Mouse (Mus musculus) stomach, postnatal 0 days (tissue): ENCODE results near the gene Phlda1.

Source experiments
- CTCF ChIP-seq: IDR thresholded peaks from 2 replicates; pipeline ENCODE4 v1.5.1; 2016; ENCODE audit warnings: antibody characterized with exemption, low read depth, mild to moderate bottlenecking, moderate library complexity
- EP300 ChIP-seq: optimal IDR thresholded peaks from 2 replicates; pipeline ENCODE3; 2016; ENCODE audit warnings: antibody characterized with exemption

DNA sequence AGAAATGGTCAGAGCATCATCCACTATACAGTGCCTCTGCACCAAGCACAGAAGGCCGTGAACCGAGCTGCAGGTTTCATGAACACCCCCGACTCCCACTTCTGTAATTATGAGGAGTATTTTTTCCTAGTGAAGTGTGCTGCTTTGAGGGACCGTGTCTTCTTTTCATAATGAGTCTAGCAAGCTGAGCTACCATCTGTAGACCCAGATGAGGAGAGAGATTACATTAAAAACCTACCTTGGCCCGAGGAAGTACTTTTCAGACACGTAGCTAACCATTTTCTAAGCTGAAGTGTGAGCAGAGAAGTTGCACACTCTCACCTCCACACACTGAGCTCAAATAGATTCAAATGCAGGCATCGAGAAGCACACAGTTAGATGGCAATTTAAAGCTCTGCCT is 37.0 kb downstream of the Phlda1 start:
- TF ChIP-seq CTCF (no peak), EP300 (no peak)
